Comparison of ENCODE assay signal across 14 mouse cellular contexts in the genomic region with DNA sequence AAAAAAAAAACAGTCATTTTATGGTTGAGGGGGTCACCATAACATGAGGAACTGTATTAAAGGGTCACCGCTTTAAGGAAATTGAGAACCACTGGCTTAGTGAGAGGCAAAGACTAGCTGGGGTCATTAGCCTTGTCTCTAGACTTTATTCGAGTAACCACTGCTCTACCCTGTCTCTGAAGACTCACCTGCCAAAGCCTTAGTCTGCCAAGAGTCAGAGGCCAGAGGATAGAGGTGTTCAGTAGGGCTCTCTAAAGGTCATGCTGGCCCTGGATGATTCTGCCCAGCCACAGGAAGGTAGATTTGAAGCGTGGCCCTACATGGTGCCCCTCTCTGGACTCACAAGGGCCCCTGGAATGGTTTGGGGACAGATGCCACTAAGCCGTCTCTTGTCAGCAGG. TPM values are rescaled to one million over a fixed set of nuclear protein-coding genes. Genes with fewer than 3 reads are reported as not detected.
DNase-seq lines count a peak whose midpoint lies in the region; ATAC-seq and TF ChIP-seq lines count a peak whose summit lies in the region.
"Had no signal": no experiment of that assay in that cellular context is flagged by ENCODE, and none has a peak within 500 bp of the region (broad histone marks: within the 10 kb centered on the region; RNA-seq: fewer than 3 reads in every experiment).

No protein-coding gene starts in this region.

- no peak for TF ChIP-seq POLR2A in ES-Bruce4 (IDR thresholded peaks at IDR 0.05; ENCODE audit: insufficient read depth, low read length)

- intact Hi-C loops in heart, postnatal 10 days (cut with DNase I), result no loop called here

- 75% methylated on average over 4 of the region's 4 CpGs for WGBS in heart, embryonic 16.5 days
- WGBS in kidney, postnatal 0 days, result 86% methylated on average over 4 of the region's 4 CpGs
- 79% methylated on average over 4 of the region's 4 CpGs for WGBS in liver, embryonic 13.5 days (ENCODE audit: insufficient replicate concordance)

- H3K9ac ChIP-seq in heart, embryonic 16.5 days (ENCODE audit: low read length), result no peak overlapping the region
- no peak overlapping the region for H3K9ac ChIP-seq in kidney, postnatal 0 days (ENCODE audit: low read depth, low read length)
- H3K9ac ChIP-seq in ES-Bruce4 (ENCODE audit: low read depth, poor library complexity, severe bottlenecking), result no peak overlapping the region
- no peak overlapping the region for H3K9ac ChIP-seq in liver, embryonic 13.5 days
- H3K9ac ChIP-seq: hindbrain, embryonic 14.5 days; limb, embryonic 12.5 days had no signal

- TF ChIP-seq EP300 in ES-Bruce4 (IDR thresholded peaks at IDR 0.05; ENCODE audit: insufficient read depth, low read depth, low read length), result no peak

- no peaks in the 10 kb centered on the region for H3K27me3 ChIP-seq in heart, embryonic 16.5 days (ENCODE audit: control insufficient read depth, insufficient read depth, low read length)
- no peaks in the 10 kb centered on the region for H3K27me3 ChIP-seq in kidney, postnatal 0 days (ENCODE audit: insufficient read depth, low read length)
- H3K27me3 ChIP-seq in ES-Bruce4 (ENCODE audit: control insufficient read depth, insufficient read depth, low read length, poor library complexity, severe bottlenecking), result no peaks in the 10 kb centered on the region
- H3K27me3 ChIP-seq in liver, embryonic 13.5 days, result no peaks in the 10 kb centered on the region
- H3K27me3 ChIP-seq: limb, embryonic 12.5 days had no signal

- H3K27ac ChIP-seq in heart, embryonic 16.5 days (ENCODE audit: low read length), result peak overlapping the region; percentile 29; the same call in 1 of the 2 replicates
- H3K27ac ChIP-seq in kidney, postnatal 0 days, result peak overlapping the region; percentile 92
- peak overlapping the region; percentile 11 for H3K27ac ChIP-seq in ES-Bruce4 (ENCODE audit: insufficient read depth, low read length)
- peak overlapping the region; percentile 51 for H3K27ac ChIP-seq in liver, embryonic 13.5 days
- H3K27ac ChIP-seq: hindbrain, embryonic 14.5 days; limb, embryonic 12.5 days; macrophage had no signal

- H3K4me3 ChIP-seq in heart, embryonic 16.5 days (ENCODE audit: low read length), result no peak overlapping the region
- no peak overlapping the region for H3K4me3 ChIP-seq in kidney, postnatal 0 days (replicated peaks; ENCODE audit: low read depth, low read length)
- no peak overlapping the region for H3K4me3 ChIP-seq in ES-Bruce4 (ENCODE audit: low read depth, low read length)
- H3K4me3 ChIP-seq in liver, embryonic 13.5 days (replicated peaks), result no peak overlapping the region
- H3K4me3 ChIP-seq: limb, embryonic 12.5 days had no signal

- peaks cover 52% of the 10 kb centered on the region for H3K4me1 ChIP-seq in heart, embryonic 16.5 days (ENCODE audit: control insufficient read depth, insufficient read depth, low read length)
- H3K4me1 ChIP-seq in kidney, postnatal 0 days (replicated peaks; ENCODE audit: insufficient read depth, low read length), result peaks cover 28% of the 10 kb centered on the region
- peaks cover 3% of the 10 kb centered on the region for H3K4me1 ChIP-seq in ES-Bruce4 (ENCODE audit: control insufficient read depth, insufficient read depth, low read length)
- peaks cover 94% of the 10 kb centered on the region for H3K4me1 ChIP-seq in liver, embryonic 13.5 days (replicated peaks)

- H3K4me2 ChIP-seq in heart, embryonic 16.5 days (ENCODE audit: low read depth, low read length), result no peak overlapping the region
- H3K4me2 ChIP-seq in kidney, postnatal 0 days (ENCODE audit: low read length), result no peak overlapping the region
- no peak overlapping the region for H3K4me2 ChIP-seq in liver, embryonic 13.5 days
- H3K4me2 ChIP-seq: hindbrain, embryonic 14.5 days; limb, embryonic 12.5 days had no signal

- TF ChIP-seq CTCF in kidney, postnatal 0 days (IDR thresholded peaks at IDR 0.05; ENCODE audit: low read depth), result no peak
- TF ChIP-seq CTCF in ES-Bruce4 (IDR thresholded peaks at IDR 0.05; ENCODE audit: low read depth, low read length), result no peak

- ATAC-seq in heart, embryonic 16.5 days (replicated peaks; ENCODE audit: extremely low read depth, insufficient read depth, low FRiP score), result no peak
- no peak for ATAC-seq in kidney, postnatal 0 days (replicated peaks; ENCODE audit: low FRiP score, low read depth)
- ATAC-seq in liver, embryonic 13.5 days (ENCODE audit: low read depth), result no peak
- no peak for ATAC-seq in monocyte, adult 5-6 weeks (replicated peaks; ENCODE audit: insufficient number of reproducible peaks, low FRiP score, low TSS enrichment, poor library complexity, severe bottlenecking)

- H3K36me3 ChIP-seq in heart, embryonic 16.5 days (ENCODE audit: control insufficient read depth, insufficient read depth), result peaks cover 15% of the 10 kb centered on the region
- H3K36me3 ChIP-seq in kidney, postnatal 0 days (ENCODE audit: insufficient read depth, low read length), result peaks cover 20% of the 10 kb centered on the region; the same call in 1 of the 2 replicates
- H3K36me3 ChIP-seq in ES-Bruce4 (ENCODE audit: control insufficient read depth, insufficient read depth, low read length, poor library complexity, severe bottlenecking), result peaks cover 10% of the 10 kb centered on the region
- H3K36me3 ChIP-seq in liver, embryonic 13.5 days, result peaks cover 29% of the 10 kb centered on the region

- no peak for DNase-seq in heart, postnatal 10 days
- DNase-seq in kidney, postnatal 0 days (ENCODE audit: low spot score), result no peak
- DNase-seq in kidney, adult 9 months, result no peak
- DNase-seq in liver, embryonic 13.5 days, result no peak
- no peak for DNase-seq in cerebellum, postnatal 25 days
- DNase-seq: B cell, adult 2 months; gastrocnemius, postnatal 14 days; midbrain, embryonic 14.5 days had no signal

- H3K9me3 ChIP-seq in heart, embryonic 16.5 days (replicated peaks; ENCODE audit: control insufficient read depth, low read length), result no peaks in the 10 kb centered on the region
- H3K9me3 ChIP-seq in kidney, postnatal 0 days (replicated peaks; ENCODE audit: low read length), result no peaks in the 10 kb centered on the region
- no peaks in the 10 kb centered on the region for H3K9me3 ChIP-seq in ES-Bruce4 (replicated peaks; ENCODE audit: control insufficient read depth, insufficient read depth, low read length, poor library complexity, severe bottlenecking)
- H3K9me3 ChIP-seq in liver, embryonic 13.5 days (replicated peaks), result no peaks in the 10 kb centered on the region
- H3K9me3 ChIP-seq: limb, embryonic 12.5 days had no signal

RNA-seq across cellular contexts. Expression of a gene that starts 9.2 kb away (rescaled TPM):
- 43.4 and 44.4 TPM in 2 replicates for polyA plus RNA-seq in heart, embryonic 16.5 days (2015; fragmentation: Nextera tagmentation; extraction: Ambion mirVana)
- total RNA-seq in heart, postnatal 10 days (2021), result 100 to 1,000 TPM; 212 to 269 TPM
- 26.2 and 30.5 TPM in 2 replicates for polyA plus RNA-seq in kidney, postnatal 0 days (2015; fragmentation: Nextera tagmentation; extraction: Ambion mirVana)
- polyA plus RNA-seq in ES-Bruce4 (2011; ENCODE audit: insufficient read depth, insufficient read length, low read depth, missing spikeins), result 12.6 and 13.7 TPM in 2 replicates
- polyA plus RNA-seq in liver, embryonic 13.5 days (2015; fragmentation: Nextera tagmentation; extraction: Ambion mirVana), result 10.7 and 12.2 TPM in 2 replicates
- 2.0 to 4.4 TPM (median 3.0 TPM) in 3 replicates for total RNA-seq in monocyte, adult 5-6 weeks (2017)

RNA-seq across cellular contexts. Expression of a gene that starts 15.3 kb away (rescaled TPM):
- polyA plus RNA-seq in heart, embryonic 16.5 days (2015; fragmentation: Nextera tagmentation; extraction: Ambion mirVana), result 11.4 and 13.1 TPM in 2 replicates
- 10 to 100 TPM; 22.1 to 23.3 TPM for total RNA-seq in heart, postnatal 10 days (2021)
- polyA plus RNA-seq in kidney, postnatal 0 days (2015; fragmentation: Nextera tagmentation; extraction: Ambion mirVana), result 13.4 and 14.0 TPM in 2 replicates
- 71.8 and 74.9 TPM in 2 replicates for polyA plus RNA-seq in ES-Bruce4 (2011; ENCODE audit: insufficient read depth, insufficient read length, low read depth, missing spikeins)
- polyA plus RNA-seq in liver, embryonic 13.5 days (2015; fragmentation: Nextera tagmentation; extraction: Ambion mirVana), result 9.1 and 10.2 TPM in 2 replicates
- total RNA-seq in monocyte, adult 5-6 weeks (2017), result 69.0 to 81.2 TPM (median 74.8 TPM) in 3 replicates

RNA-seq across cellular contexts. Expression of a gene that starts 33.1 kb away (rescaled TPM):
- polyA plus RNA-seq in heart, embryonic 16.5 days (2015; fragmentation: Nextera tagmentation; extraction: Ambion mirVana), result 10.2 and 14.4 TPM in 2 replicates
- total RNA-seq in heart, postnatal 10 days (2021), result 10 to 100 TPM; 16.8 to 17.0 TPM
- 10.1 and 11.5 TPM in 2 replicates for polyA plus RNA-seq in kidney, postnatal 0 days (2015; fragmentation: Nextera tagmentation; extraction: Ambion mirVana)
- 8.1 and 11.0 TPM in 2 replicates for polyA plus RNA-seq in ES-Bruce4 (2011; ENCODE audit: insufficient read depth, insufficient read length, low read depth, missing spikeins)
- 3.6 and 3.8 TPM in 2 replicates for polyA plus RNA-seq in liver, embryonic 13.5 days (2015; fragmentation: Nextera tagmentation; extraction: Ambion mirVana)
- total RNA-seq in monocyte, adult 5-6 weeks (2017), result 4.7 to 6.5 TPM (median 5.1 TPM) in 3 replicates

RNA-seq across cellular contexts. Expression of a gene that starts 35.4 kb away (rescaled TPM):
- 1.2 and 1.5 TPM in 2 replicates for polyA plus RNA-seq in heart, embryonic 16.5 days (2015; fragmentation: Nextera tagmentation; extraction: Ambion mirVana)
- total RNA-seq in heart, postnatal 10 days (2021), result 10 to 100 TPM in 1 of 2 experiments, 1 to 10 TPM in 1; 8.9 to 11.4 TPM
- 2.0 and 2.2 TPM in 2 replicates for polyA plus RNA-seq in kidney, postnatal 0 days (2015; fragmentation: Nextera tagmentation; extraction: Ambion mirVana)
- polyA plus RNA-seq in ES-Bruce4 (2011; ENCODE audit: insufficient read depth, insufficient read length, low read depth, missing spikeins), result 0.30 and 0.43 TPM in 2 replicates
- 0.03 and 0.09 TPM in 2 replicates for polyA plus RNA-seq in liver, embryonic 13.5 days (2015; fragmentation: Nextera tagmentation; extraction: Ambion mirVana)
- total RNA-seq in monocyte, adult 5-6 weeks (2017), result not detected in 3 replicates
- polyA plus RNA-seq: macrophage had no signal

Comparison
In these comparisons a context has a peak if more than half of its experiments do, and no peak if none do; other contexts are left out.
1. H3K27ac ChIP-seq: peak in every context shown above with its lines; median percentile 92 in kidney, postnatal 0 days; 51 in liver, embryonic 13.5 days; 29 in heart, embryonic 16.5 days; 11 in ES-Bruce4.